Mouse (Mus musculus): ENCODE measurements around the gene Aig1.

Gene Aig1

GRCm38 (mm10) chr10:13849205-13849604, 19.6 kb downstream of the Aig1 start:
- no peak for DNase-seq (ENCODE audit: low spot score)

GRCm38 (mm10) chr10:13844864-13845263, 23.9 kb downstream of the Aig1 start:
- DNase-seq (ENCODE audit: low spot score) = no peak

- DNase-seq (ENCODE audit: low spot score) = no peak
These were observed 25.0 kb downstream of the Aig1 start for GRCm38 (mm10) chr10:13843746-13844145.

DNA sequence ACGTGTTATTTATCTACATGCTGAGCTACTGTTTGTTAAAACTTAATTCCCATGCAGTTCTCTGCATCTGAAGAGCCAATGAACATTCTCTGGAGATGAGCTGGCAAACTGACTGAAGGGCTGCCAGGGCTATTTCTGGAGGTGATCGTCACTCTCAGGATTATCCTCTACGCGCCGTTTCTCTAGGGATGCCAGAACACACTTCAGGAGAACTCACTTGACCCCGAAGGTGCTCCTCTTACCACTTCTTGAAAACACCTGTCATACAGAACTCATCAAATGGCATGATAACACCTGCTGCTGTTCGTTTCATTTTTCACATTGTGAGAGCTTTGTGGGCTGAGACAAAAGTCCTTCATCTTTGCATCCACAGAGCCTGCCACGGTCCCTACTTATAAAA, 25.9 kb downstream of the Aig1 start:
- no peak for DNase-seq (ENCODE audit: low spot score)

DNA sequence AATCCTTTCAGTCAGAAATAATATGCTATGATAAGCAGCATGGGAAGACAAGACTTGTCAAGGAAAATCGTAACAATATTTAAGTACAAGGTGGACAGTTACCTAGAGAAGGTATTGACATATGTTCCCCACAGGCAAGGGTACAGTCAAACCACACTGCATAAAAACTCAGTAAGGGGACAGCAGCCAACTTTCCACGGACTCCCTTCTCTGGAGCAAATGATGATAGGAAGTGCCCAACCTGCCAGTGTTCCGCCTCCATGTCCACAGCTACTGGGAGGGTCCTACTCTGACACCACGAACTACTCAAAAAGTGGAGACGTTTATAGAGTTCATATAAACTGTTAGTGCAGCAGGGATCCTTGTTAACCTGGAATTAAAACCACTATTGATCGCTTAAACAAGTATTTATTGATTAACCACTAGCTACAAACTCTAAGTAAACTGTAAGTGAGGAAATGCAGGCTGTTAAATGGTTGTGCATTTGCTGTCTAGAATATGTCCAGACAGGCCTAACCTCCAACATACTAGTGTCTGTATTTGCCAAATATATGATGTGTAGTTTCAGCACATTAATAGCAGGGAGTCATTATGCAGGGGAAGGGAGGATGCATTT, 30.2 kb downstream of the Aig1 start:
- no peak for DNase-seq (ENCODE audit: low spot score)

GRCm38 (mm10) chr10:13837709-13838456, 30.9 kb downstream of the Aig1 start:
- no peak for DNase-seq (ENCODE audit: low spot score)

- DNase-seq (ENCODE audit: low spot score) = no peak
These were observed 31.8 kb downstream of the Aig1 start for GRCm38 (mm10) chr10:13836956-13837355.

DNA sequence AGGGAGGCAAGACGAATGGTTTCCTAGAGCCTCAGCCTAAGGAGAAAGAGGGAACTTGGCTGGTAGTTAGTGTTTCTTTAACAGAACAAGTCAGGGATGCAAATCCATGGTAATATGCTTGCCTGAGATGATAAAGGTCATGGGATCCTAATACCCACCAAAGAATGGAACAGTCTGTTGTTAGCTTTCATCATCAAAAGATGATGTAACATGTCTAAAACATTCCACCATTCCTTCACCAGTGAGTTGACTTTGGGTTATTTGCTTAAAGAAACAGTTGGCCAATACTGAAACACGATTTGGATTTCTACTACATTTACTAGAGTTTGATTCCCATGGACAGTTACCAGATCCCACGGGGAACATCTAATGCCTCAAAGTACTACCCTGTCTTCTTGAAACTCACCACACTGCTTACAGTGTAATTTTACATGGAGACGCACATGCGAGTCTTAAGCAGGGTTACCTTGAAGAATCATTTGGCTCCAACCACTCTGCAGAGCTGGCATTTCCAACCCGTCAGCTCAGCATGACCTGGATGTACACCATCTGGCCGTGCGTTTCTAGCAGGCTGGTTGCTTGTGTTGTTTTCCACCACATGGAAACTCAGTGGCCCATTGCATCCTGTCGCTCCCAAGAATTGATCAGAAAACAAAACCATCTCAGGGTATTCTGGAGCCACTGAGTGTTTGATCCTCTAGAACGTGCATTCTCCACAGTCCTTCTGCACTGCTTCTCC, 32.9 kb downstream of the Aig1 start:
- DNase-seq (ENCODE audit: low spot score) = no peak

DNA sequence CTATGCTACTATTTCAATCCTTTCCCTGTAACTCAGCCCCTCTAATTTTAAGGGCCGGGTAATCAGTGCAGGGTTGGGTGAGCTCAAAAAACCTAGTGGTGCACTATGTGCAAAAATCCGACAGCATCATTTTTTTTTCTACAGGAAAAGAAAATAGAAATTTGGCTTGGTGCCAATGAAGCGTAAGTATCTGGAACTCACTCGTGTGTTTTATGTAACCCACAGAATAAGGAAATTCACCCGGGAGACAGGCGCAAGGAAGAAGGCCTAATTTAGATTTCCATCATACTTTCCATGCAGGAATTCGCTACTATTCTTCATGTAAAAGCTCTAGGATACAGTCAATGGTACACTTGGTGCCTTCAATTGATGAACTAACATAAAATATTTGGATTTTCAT, 34.7 kb downstream of the Aig1 start:
- DNase-seq (ENCODE audit: low spot score) = no peak

DNA sequence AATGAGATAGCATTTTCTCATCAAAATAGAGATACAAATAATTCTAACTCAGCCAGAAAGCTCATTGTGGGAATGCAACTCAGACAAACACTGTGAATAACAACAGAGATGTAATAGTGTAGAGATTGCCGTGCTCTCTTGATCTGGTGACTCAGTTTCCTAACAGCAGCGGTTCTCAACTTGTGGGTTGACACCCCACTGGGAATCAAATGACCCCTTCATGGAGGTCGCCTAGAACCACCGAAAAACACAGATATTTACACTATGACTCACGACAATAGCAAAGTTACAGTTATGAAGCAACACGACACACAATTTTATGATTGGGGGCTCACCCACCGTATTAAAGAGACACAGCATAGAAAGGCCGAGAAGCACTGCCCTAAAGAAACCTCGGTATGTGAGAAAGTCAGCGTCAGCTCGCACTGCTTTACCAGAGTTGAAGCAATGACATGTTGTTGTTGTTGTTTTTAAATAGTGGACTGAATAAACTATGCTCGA, 35.7 kb downstream of the Aig1 start:
- no peak for DNase-seq (ENCODE audit: low spot score)

GRCm38 (mm10) chr10:13832546-13833033, 36.2 kb downstream of the Aig1 start:
- DNase-seq (ENCODE audit: low spot score) = no peak

GRCm38 (mm10) chr10:13827150-13827549, 41.6 kb downstream of the Aig1 start:
- DNase-seq (ENCODE audit: low spot score) = no peak

GRCm38 (mm10) chr10:13813591-13813990, 55.2 kb downstream of the Aig1 start:
- no peak for DNase-seq (ENCODE audit: low spot score)

DNA sequence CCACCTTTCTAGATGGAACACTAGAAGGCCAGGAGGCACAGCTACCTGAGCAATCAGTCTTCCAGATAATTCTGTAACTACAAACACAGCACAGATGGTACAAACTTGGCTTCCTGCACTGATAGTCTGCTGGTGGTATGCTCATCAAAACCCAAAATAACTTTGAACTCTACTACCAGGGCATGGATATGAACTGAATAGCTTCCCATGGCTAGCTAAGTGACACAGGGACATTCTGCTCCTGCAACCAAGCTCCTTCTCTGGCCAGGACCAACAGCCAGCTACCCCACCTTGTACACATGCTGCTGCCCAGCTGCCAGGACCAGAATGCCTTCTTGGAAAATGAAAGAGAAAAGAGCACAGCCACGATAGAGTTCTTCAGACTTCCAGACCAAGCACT, 60.5 kb downstream of the Aig1 start:
- no peak for DNase-seq (ENCODE audit: low spot score)

- no peak for DNase-seq (ENCODE audit: low spot score)
These were observed 62.0 kb downstream of the Aig1 start for GRCm38 (mm10) chr10:13806806-13807205.

GRCm38 (mm10) chr10:13801296-13801695, 67.5 kb downstream of the Aig1 start:
- no peak for DNase-seq (ENCODE audit: low spot score)

DNA sequence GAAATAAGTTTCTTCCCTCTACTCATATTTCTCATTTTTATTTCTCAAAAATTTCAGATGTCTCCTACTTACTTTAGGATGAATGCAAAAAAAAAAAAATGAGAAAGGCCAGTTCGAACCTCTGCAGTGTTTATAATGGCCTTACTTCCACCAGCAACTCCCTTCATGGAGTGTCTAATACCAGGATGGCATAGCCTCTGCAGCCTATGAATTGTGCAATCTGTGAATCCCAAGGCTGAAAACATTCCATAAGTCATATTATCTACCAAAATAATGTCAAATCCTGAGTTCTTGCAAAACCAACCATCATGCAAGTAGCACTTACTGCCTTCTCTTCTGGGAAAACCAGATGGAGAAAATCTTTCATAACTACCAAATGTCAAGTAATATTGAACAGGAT, 75.3 kb downstream of the Aig1 start:
- no peak for DNase-seq (ENCODE audit: low spot score)

DNA sequence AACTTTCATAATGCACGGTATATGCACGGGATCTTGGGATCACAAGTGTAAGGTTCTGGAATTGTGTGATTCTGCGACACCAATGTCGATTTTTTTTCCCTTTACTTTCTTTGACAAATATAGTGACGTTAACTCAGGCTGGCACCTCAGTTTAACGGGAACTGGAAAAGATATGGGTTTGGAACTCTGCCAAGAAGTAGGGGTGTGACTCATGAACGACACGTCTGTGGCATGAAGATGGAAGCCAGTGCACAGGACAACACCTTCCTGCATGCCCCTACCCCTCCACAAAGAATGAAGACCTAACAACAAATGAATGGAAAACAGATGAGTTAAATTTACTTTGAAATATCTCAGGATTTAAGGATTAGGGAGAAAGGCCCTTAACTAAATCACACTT, 76.0 kb downstream of the Aig1 start:
- no peak for DNase-seq (ENCODE audit: low spot score)

- DNase-seq (ENCODE audit: low spot score) = no peak
These were observed 79.2 kb downstream of the Aig1 start for GRCm38 (mm10) chr10:13789604-13790003.

DNA sequence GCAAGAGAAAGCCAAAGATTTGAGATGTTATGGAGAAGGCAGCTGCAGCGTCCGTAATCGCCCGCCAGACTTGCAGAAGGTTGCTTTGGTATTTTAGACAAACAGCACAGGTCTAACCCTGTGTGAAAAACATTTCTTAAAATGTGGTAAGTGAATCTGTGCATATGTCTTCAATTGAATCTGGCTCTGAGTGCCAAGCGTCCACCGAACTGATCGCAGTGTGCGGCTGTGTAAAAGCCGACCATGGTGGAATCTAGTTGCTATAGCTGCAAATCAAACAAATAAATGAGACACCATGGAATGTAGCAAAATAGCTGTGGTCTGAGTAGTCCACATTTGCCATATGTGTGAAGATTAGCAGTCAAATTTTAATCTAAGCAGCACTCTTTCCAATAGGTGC, 80.7 kb downstream of the Aig1 start:
- DNase-seq (ENCODE audit: low spot score) = no peak

GRCm38 (mm10) chr10:13782774-13783173, 86.0 kb downstream of the Aig1 start:
- no peak for DNase-seq (ENCODE audit: low spot score)

DNA sequence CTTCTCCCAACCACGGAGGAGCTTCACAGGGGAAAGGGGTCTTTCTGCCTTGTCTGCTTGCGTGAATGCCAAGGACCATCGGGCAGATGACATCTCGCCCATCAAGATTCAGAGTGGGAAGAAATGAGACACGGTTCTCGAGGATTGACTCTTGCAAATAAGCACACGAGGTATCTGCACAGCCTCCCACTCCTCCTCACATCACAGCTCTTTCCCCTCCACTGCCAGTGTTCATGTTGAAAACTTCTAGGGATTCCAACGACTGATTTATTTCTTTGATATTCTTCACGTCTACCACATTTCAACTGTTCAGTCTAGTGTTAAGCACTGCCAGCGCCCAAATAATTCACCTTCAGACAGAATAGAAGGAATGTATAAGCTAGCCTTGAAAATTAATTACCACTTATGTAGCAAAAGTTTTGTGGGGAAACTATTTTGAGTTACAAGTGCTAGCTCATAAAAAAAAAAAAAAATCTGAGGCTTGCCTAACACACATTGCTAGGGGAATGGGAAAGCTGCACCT, 86.5 kb downstream of the Aig1 start:
- DNase-seq (ENCODE audit: low spot score) = no peak

- DNase-seq (ENCODE audit: low spot score) = no peak
These were observed 92.8 kb downstream of the Aig1 start for GRCm38 (mm10) chr10:13776014-13776413.
